Mouse (Mus musculus) midbrain, embryonic 16.5 days (tissue): ENCODE measurements around the gene Cenpm. TPM values are rescaled to one million over a fixed set of nuclear protein-coding genes. Genes with fewer than 3 reads are reported as not detected.

Experiments
- ATAC-seq: fragments of 200-750 bp; cut with Nextera tagmentation; 2 replicates; pipeline ENCODE4 v1.8.0; 2017; ENCODE audit warnings: moderate TSS enrichment
- H3K27ac ChIP-seq: fragments of 300-500 bp; sonication (generic); 2 replicates; pipeline ENCODE4 v1.5.1; 2014; ENCODE audit warnings: mild to moderate bottlenecking, low read length, mixed read lengths
- H3K27me3 ChIP-seq: fragments of 300-500 bp; sonication (generic); 2 replicates; pipeline ENCODE4 v1.6.1; 2014; ENCODE audit warnings: low read depth, low read length, mixed read lengths; ENCODE audit not compliant: control insufficient read depth, insufficient read depth
- H3K36me3 ChIP-seq: fragments of 300-500 bp; sonication (generic); 2 replicates; pipeline ENCODE4 v1.6.1; 2014; ENCODE audit warnings: mild to moderate bottlenecking, low read length, moderate library complexity, mixed read lengths; ENCODE audit not compliant: control insufficient read depth, insufficient read depth
- H3K4me1 ChIP-seq: fragments of 300-500 bp; sonication (generic); 2 replicates; pipeline ENCODE4 v1.6.1; 2014; ENCODE audit warnings: mild to moderate bottlenecking, low read length, mixed read lengths; ENCODE audit not compliant: control insufficient read depth, insufficient read depth
- H3K4me2 ChIP-seq: fragments of 300-500 bp; sonication (generic); 2 replicates; pipeline ENCODE4 v1.6.1; 2014; ENCODE audit warnings: mild to moderate bottlenecking, low read length, mixed read lengths
- H3K4me3 ChIP-seq: fragments of 300-500 bp; sonication (generic); 2 replicates; pipeline ENCODE4 v1.5.1; 2014; ENCODE audit warnings: low read depth, mild to moderate bottlenecking, low read length, moderate library complexity, mixed read lengths
- H3K9ac ChIP-seq: fragments of 300-500 bp; sonication (generic); 2 replicates; pipeline ENCODE4 v1.6.1; 2014; ENCODE audit warnings: low read depth, low read length, mixed read lengths
- H3K9me3 ChIP-seq: fragments of 300-500 bp; sonication (generic); replicated peaks from 2 replicates; pipeline ENCODE4 v1.6.1; 2014; ENCODE audit warnings: mild to moderate bottlenecking, low read length, mixed read lengths; ENCODE audit not compliant: control insufficient read depth, poor library complexity, severe bottlenecking
- WGBS: fragments of 180-500 bp; shearing (Covaris S2); extraction: QIAGEN DNeasy Blood & Tissue Kit; methylation state at CpG from one replicate; pipeline ENCODE4 v1.1.7; 2014; 5-methylcytosine and 5-hydroxymethylcytosine counted together
- polyA plus RNA-seq: library from polyadenylated mRNA; unstranded; fragments of >200 nt; fragmentation: Nextera tagmentation; extraction: Ambion mirVana; gene quantifications from 2 replicates; pipeline ENCODE4 v1.2.1, GENCODE M21; 2015

The Cenpm gene
- polyA plus RNA-seq, 1 experiment from 2014 or later, result 13.9 TPM

DNA sequence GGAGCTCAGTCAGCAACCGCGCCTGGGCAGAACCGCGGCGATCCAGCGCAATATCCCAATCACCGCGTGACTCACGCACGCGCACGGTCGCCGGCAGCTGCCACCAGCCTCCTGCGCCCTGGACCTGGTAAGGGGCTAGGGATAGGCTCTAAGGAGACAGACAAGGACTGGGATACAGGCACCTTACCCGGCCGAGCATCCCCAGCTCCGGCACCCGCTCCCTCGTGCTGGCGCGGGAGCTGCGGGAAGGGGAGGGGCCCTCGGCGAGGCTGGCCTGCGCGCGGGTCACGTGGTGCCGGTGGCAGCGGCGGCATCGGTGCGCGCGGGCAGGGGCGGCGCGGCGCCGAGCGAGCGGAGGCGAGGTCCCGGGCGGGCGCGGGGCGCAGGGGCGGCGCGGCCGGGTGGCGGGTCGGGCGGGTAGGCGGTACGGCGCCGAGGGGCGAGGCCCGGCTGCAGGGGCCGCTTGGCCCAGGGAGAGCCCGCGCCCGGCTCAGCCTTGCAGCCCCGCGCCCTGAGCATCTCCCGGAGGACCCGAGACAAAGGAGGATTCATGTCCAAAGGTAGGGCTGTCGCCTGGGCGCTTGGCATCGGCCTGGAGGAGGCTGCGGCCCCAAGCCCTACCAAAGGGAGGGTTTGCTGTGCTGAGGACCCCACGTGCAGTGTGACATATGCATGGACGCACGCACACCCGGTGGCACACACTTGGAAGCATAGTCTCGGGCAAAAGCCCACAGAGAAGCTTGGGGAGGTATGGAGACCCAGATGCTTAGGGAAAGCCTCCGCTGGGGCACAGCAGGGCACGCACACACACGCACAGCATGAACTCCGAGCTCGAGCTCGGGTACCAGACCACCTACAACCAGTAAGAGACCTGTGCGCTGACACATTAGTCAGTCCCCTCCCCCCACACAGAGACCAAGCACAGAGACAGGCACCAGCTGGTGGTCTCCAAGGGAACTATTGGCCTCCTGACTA, 30.7 kb upstream of the Cenpm start:
- peaks cover 40% of the 10 kb centered on the region for H3K4me1 ChIP-seq
- ATAC-seq, result peak; percentile 79
- H3K4me3 ChIP-seq, result peak overlapping the region; percentile 85
- peaks cover 2% of the 10 kb centered on the region; the same call in 1 of the 2 replicates for H3K36me3 ChIP-seq
- WGBS, result under 1% methylated on average over 69 of the region's 86 CpGs
- no peaks in the 10 kb centered on the region for H3K9me3 ChIP-seq
- peak overlapping the region; percentile 98 for H3K27ac ChIP-seq
- H3K4me2 ChIP-seq, result peak overlapping the region; percentile 83
- no peaks in the 10 kb centered on the region for H3K27me3 ChIP-seq
- H3K9ac ChIP-seq, result peak overlapping the region; percentile 95

DNA sequence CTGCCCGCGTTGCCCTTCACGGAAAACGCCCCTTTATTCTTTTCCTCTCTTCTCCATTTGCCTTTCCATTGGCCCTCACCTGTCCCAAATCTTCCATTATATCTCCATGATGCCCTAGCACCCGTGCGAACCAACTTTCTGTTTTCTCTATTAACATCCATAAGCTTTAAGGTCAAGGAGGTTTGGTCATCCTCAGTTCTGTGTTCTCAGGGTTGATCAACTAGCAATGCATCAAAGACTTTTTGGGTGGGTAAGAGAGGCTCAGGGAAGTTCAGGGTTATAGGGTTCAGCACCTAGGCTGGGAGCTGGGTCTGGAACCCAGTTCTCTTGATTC, 30.0 kb upstream of the Cenpm start, which contains the start of gene Sept3:
Gene Sept3 (plus strand): TSS at position 301 of the 334 bp plus-strand sequence.
- 16% methylated on average over 6 of the region's 6 CpGs for WGBS
- Histone ChIP-seq H3K9ac (peak within 1 kb of the TSS; percentile 95), H3K27me3 (no peaks in the 10 kb centered on the region), H3K9me3 (no peaks in the 10 kb centered on the region), H3K4me1 (peaks cover 40% of the 10 kb centered on the region), H3K4me3 (peak within 1 kb of the TSS; percentile 85), H3K4me2 (peak within 1 kb of the TSS; percentile 83), H3K27ac (peak within 1 kb of the TSS; percentile 98), H3K36me3 (no peaks in the 10 kb centered on the region)
- ATAC-seq, result no peak

DNA sequence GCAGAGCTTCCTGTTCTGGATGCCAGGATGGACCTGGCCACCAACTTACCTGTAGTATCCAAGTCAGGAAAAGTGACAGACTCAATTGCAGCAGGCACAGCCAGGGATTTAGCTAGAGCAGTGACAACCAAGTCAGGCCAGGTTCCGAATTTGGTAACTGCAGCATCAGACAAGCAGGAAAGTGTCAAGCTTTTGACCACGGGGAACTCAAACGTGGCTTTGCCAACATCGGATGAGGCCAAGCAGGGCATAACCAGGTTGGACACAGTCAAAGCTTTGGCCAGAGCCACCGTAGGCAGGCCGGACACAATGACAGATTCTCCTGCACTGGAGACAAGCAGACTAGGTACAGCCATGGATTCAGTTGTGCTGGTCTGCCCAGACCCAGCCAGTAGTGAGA, 27.7 kb upstream of the Cenpm start:
- H3K9me3 ChIP-seq, result no peaks in the 10 kb centered on the region
- H3K4me1 ChIP-seq, result peaks cover 39% of the 10 kb centered on the region
- no peak for ATAC-seq
- WGBS, result 90% methylated on average over 6 of the region's 6 CpGs
- no peak overlapping the region for H3K9ac ChIP-seq
- H3K27ac ChIP-seq, result no peak overlapping the region
- H3K36me3 ChIP-seq, result no peaks in the 10 kb centered on the region
- H3K4me2 ChIP-seq, result no peak overlapping the region
- H3K4me3 ChIP-seq, result no peak overlapping the region
- no peaks in the 10 kb centered on the region for H3K27me3 ChIP-seq

DNA sequence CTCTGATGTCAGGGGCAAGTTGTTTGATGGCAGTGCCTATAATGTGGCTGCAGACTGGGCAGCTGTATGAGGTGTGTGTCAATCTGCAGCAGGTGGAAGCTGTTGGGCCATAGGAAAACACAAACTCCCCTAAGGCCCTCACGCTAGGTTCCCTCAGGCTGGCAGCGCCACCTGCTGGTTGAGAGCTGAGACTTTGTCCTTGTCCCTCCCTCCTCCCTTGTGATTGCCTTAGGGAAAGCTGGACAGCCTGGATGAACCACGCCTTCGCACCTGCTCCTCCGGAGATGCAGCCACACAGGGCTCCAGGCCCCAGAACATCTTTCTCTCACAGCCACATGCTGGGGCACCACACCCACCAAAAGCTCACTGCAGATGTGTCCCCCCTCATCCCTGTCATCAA, 26.7 kb upstream of the Cenpm start:
- H3K9ac ChIP-seq, result no peak overlapping the region
- no peak for ATAC-seq

DNA sequence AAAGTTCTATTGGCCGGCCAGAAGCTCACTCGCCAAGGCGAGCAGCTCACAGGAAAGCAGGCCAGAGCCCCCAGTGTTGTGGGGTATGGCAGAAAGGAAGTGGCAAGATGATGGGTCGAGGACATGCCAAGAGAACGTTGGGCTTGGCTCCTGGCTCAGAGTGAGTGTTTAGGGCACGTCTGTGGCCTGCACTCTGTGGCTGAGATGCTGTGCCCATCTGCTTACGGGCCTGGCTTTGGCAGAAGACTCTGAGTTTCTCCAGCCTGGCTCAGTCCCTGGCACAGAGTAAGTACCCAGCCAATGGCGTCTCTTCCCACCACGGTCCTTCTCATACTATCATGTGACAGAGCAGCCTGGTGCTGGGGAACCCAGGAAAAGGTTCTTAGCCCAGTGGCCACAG, 24.2 kb upstream of the Cenpm start:
- peaks cover 20% of the 10 kb centered on the region for H3K4me1 ChIP-seq
- ATAC-seq, result 0 out of 2 replicates have a peak, but pooled peaks have one; percentile 8
- H3K4me2 ChIP-seq, result no peak overlapping the region
- H3K36me3 ChIP-seq, result no peaks in the 10 kb centered on the region
- H3K9ac ChIP-seq, result no peak overlapping the region
- H3K27me3 ChIP-seq, result no peaks in the 10 kb centered on the region
- peak overlapping the region; percentile 23; the same call in 1 of the 2 replicates for H3K27ac ChIP-seq
- no peaks in the 10 kb centered on the region for H3K9me3 ChIP-seq
- WGBS, result 76% methylated on average over 9 of the region's 9 CpGs
- no peak overlapping the region for H3K4me3 ChIP-seq

More for the DNA sequence above, 26.7 kb upstream of the Cenpm start:
- Histone ChIP-seq H3K36me3 (no peaks in the 10 kb centered on the region), H3K4me2 (no peak overlapping the region), H3K9me3 (no peaks in the 10 kb centered on the region), H3K27ac (no peak overlapping the region), H3K27me3 (no peaks in the 10 kb centered on the region), H3K4me3 (no peak overlapping the region), H3K4me1 (peaks cover 29% of the 10 kb centered on the region)
- 0% methylated on average over 5 of the region's 5 CpGs for WGBS

DNA sequence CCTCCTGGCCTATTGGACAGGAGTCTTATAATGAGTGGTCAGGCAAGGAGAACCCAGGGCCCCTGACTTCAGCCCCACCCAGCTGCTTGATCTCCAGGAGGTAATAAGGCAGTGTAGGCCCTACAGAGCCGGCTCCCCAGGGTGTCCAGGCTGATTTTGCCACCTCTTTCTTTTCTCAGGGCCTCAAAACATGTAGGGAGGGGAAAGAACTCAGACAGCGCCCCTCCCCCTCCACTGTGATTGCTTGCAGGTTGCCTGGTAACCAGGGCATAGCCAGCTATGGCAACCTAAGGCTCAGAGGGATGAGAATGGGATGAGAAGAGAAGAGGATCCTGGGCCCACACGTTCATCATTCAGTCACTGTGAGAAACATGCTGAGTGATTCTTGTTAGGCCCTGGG, 23.6 kb upstream of the Cenpm start:
- ATAC-seq, result peak; percentile 50; the same call in 1 of the 2 replicates
- Histone ChIP-seq H3K4me1 (peaks cover 19% of the 10 kb centered on the region), H3K27me3 (no peaks in the 10 kb centered on the region), H3K36me3 (no peaks in the 10 kb centered on the region), H3K27ac (peak overlapping the region; percentile 72), H3K4me3 (no peak overlapping the region), H3K9me3 (no peaks in the 10 kb centered on the region), H3K4me2 (no peak overlapping the region), H3K9ac (peak overlapping the region; percentile 23; the same call in 1 of the 2 replicates)
- WGBS, result 11% methylated on average over 3 of the region's 3 CpGs

DNA sequence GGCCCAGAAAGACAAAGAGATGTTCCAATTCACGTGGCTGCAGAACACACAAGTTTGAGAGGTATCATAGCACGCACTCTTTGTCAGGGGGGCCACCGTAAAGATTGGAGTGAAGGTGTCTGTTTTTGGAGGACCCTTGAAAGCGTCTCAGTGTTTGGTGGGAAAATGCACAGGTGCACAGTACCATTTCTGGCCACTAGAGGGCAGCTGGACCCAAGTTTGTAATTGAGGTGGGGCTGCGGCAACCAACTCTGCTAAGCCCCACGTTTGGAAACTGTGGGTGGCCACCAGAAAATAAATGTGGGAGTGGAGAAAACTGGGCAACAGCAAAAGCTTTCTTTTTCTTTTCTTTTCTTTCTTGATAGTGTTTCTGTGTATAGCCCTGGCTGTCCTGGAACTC, 21.8 kb upstream of the Cenpm start:
- no peak for ATAC-seq
- Histone ChIP-seq H3K9me3 (no peaks in the 10 kb centered on the region), H3K4me3 (no peak overlapping the region), H3K36me3 (no peaks in the 10 kb centered on the region), H3K4me1 (peaks cover 18% of the 10 kb centered on the region), H3K4me2 (no peak overlapping the region), H3K9ac (no peak overlapping the region), H3K27ac (no peak overlapping the region), H3K27me3 (no peaks in the 10 kb centered on the region)
- WGBS, result 11% methylated on average over 6 of the region's 6 CpGs

DNA sequence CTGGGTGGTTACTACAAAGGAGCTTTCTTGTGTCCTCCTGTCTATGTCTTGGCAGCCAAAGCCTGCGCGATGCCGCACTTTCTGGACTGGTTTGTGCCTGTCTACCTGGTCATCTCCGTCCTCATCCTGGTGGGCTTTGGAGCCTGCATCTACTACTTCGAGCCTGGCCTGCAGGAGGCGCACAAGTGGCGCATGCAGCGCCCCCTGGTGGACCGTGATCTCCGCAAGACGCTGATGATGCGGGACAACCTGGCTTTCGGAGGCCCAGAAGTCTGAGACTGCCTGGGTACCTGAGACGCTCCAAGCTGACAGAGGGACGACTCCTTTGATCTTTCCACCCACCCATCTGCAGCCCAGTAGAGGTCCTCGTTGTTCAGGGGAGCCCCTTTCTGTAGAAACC, 15.0 kb upstream of the Cenpm start:
- no peaks in the 10 kb centered on the region for H3K27me3 ChIP-seq

DNA sequence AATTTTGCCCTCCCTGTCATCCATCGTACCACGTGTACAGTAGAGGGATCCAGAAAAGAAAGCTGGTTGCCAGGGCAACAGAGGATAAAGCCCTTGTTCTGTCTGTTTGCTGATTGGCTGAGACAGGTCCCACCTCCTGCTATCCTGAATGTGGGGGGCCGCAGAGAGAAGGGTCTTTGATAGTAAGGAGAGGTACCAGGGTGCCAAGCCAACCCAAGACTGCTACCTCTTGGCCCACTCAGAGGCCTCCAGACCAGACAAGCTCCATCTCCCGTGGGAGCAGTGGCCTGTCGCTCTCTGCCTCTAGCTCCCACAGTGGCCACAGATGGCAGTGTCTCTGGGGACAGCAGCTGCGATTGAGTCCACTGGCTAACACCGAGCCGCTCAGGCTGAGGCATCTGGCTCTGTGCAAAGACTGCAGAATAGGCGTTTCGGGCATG, 11.4 kb upstream of the Cenpm start:
- ATAC-seq, result peak; percentile 95
- H3K9me3 ChIP-seq, result no peaks in the 10 kb centered on the region
- no peaks in the 10 kb centered on the region for H3K36me3 ChIP-seq
- peak overlapping the region; percentile 94 for H3K27ac ChIP-seq
- H3K4me2 ChIP-seq, result peak overlapping the region; percentile 74
- peaks cover 25% of the 10 kb centered on the region for H3K4me1 ChIP-seq
- no peaks in the 10 kb centered on the region for H3K27me3 ChIP-seq
- H3K9ac ChIP-seq, result peak overlapping the region; percentile 78
- 2% methylated on average over 10 of the region's 10 CpGs for WGBS
- peak overlapping the region; percentile 65 for H3K4me3 ChIP-seq

More for the DNA sequence above, 15.0 kb upstream of the Cenpm start:
- no peak overlapping the region for H3K4me2 ChIP-seq
- ATAC-seq, result no peak
- no peak overlapping the region for H3K4me3 ChIP-seq
- no peaks in the 10 kb centered on the region for H3K9me3 ChIP-seq
- WGBS, result 9% methylated on average over 16 of the region's 16 CpGs
- H3K36me3 ChIP-seq, result no peaks in the 10 kb centered on the region
- H3K9ac ChIP-seq, result no peak overlapping the region
- no peak overlapping the region for H3K27ac ChIP-seq
- peaks cover 25% of the 10 kb centered on the region for H3K4me1 ChIP-seq
